Mouse (Mus musculus) liver, embryonic 14.5 days (tissue): ENCODE measurements at regions not wholly inside any gene's neighbourhood (a gene's known extent, or its start where the extent isn't known, plus 50 kb on each side); places are given as distances from the start of the nearest gene placed in this dataset.

Experiments
- CTCF ChIP-seq: IDR thresholded peaks from 2 replicates; pipeline ENCODE4 v1.5.1; 2016; ENCODE audit warnings: antibody characterized with exemption, low read depth, control low read depth
- EP300 ChIP-seq: IDR thresholded peaks from 2 replicates; pipeline ENCODE4 v1.6.1; 2016; ENCODE audit warnings: antibody characterized with exemption, low read depth

- TF ChIP-seq CTCF, result no peak
- no peak for TF ChIP-seq EP300
Measured at GRCm38 (mm10) chr5:51679884-51680283, 112.4 kb upstream of the Ppargc1a start.
